Mouse (Mus musculus) layer of hippocampus, adult 11-12 months (tissue): ENCODE measurements around the gene Card19.

ENCODE experiments used
- DNase-seq: peaks from one replicate; pipeline ENCODE4 v3.0.0; 2022; ENCODE audit warnings: low spot score

Gene Card19

DNA sequence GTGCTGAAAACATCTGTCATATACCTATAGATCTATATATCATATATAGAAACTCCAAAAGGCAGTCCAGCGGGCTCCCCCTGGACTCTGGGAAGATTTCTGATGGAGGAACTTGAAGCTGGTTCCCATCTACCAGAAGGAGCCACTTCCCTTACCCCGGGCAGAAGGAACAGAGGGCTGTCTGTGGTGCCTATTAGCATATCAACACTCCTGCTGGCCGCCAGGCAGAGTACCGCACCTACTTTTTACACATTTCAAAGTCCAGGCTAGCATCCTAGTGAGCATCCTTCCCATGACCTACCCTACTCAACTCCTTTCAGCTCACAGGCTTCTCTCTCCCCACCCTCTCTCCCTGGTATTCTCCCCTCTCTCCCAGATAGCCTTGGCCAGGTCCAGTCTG lies 9.8 kb upstream of the Card19 start:
- no peak for DNase-seq

DNA sequence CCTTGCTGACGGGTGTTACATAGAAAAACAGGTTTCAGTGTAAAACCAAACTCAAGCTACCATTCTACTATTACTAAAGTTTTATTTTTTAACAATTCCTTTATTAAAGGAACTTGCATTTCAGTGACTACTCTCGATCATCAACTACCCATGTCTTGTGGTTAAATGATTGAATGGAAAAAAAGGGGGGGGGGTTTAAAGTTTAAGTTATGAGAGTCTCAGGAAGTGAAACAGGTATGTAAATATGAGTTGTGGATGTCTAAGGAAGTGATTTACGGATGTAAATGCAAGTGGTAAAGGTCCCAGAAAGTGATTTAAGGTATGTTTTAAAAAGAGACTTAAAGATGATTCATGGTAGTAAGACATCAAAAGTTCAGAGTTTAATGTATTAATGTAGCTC lies 9.3 kb upstream of the Card19 start:
- DNase-seq = no peak

DNA sequence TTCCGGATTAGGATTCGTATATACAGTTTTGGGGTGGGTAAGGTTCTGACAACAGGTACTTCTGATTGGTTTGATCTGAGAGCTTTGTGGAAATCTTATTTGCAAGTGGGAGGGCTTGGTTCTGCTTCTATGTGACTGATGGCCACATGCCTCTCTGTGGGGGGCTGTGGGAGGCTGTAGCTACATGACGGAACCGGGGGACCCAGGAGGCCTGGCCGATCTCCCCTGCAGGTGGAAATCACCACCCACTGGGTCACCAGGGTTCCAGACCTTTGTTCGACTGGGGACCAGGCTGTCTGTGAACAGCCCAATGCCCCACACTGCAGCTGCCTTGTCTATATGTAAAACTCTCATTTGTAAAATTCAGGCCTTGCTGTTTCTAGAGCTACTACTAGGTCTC lies 8.9 kb upstream of the Card19 start:
- DNase-seq = no peak

DNA sequence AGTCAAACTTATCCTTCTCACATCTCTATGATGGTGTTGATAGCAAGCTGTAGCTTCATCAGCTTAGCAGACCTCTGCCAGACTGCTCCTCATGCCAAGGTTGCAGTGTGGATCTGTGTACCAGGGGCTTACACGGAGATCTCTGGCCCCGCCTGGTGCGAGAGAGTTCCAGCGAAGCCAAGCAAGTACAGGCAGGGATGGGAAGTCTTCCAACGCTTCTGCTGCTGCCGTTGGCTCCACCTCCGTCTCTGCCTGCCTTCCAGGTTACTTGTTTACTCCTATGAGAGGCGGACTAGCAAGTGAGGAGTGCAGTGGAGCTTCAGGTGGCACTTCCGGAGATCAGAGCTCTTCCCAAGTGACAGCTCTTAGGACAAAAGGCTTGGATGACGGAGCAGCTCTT lies 8.5 kb upstream of the Card19 start:
- DNase-seq = no peak

DNA sequence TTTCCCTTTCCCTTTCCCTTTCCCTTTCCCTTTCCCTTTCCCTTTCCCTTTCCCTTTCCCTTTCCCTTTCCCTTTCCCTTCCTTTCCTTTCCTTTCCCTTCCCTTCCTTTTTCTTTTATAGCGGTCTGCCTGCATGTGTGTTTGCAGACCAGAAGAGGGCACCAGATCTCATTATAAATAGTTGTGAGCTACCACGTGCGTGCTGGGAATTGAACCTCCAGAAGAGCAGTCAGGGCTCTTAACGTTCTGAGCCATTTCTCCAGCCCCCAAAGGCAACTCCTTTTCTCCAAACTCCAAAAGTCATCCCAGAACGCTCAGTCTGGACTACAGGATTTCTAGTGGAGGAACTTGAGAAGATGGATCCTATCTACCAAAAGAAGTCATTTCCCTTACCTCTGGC lies 5.1 kb upstream of the Card19 start:
- no peak for DNase-seq

DNA sequence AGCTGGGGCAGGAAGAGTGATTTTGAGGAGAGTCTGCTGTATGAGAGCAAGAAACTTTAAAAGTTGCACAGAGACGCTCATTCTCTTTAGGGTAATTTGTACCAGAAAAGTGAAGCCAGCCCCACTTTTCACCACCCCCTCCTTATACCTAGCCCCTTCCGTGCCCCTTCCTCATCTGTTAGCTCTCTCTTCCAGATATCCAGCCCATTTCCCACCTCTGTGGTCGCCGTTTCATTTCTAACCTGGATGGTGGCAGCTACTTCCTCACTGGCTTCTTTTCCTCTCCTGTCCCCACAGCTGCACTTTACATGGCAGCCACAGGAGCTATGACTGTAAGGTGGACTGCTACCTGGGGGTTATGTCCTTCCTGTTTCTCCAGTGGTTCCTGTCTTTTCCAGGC lies 3.5 kb upstream of the Card19 start:
- DNase-seq = no peak

DNA sequence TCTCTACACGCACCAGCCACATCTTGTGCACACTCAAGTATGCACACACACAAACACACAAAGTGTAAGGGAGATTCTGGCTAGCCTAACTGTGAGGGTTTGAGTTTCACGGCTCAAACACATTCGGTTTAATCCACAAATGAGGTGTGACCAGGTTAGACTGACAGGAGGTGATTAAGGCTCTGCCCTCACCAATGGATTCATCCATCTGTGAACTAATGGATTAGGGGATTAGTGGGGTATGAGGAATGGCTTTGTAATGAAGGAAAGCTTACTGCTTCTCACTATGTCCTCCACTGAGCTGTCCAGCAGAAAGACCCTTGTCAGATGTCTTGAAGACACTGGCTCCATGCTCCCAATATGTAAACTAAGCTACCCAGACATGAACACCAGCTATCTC lies 2.8 kb upstream of the Card19 start:
- no peak for DNase-seq

DNA sequence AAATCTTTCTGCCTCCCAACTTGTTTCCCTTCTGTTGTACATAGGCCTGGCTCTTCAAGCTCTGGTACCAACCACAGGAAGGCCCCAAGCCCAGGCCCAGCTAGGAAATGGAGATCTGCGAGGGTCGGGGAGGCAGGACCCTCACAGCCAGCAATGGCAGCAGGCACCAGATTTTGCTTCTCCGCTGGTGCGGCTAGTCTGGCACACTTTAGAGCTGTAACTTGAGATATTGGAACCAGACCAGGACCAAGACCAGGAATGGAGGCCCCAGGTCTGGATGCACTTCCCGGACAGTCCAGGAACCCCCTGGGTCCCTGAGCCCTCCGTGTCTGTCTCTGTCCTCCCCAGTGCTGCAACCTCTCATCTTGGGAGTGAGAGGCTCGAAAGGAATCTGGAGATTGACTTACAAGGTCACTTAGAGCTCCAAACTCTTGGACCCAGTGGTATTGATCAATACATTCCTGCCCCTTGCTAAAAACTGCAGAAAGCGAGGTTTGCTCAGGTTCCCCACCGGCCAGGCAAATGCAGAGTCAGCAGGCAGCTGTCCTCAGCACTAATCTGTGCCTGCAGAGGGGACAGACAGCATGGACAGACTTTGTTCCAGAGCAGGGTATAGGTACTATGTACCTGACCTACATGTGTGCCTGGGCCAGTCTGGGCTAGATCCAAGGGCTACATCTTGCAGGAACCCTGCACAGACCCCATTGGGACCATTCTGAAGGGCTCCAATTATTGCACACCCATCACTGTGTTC lies 1.1 kb upstream of the Card19 start:
- no peak for DNase-seq

DNA sequence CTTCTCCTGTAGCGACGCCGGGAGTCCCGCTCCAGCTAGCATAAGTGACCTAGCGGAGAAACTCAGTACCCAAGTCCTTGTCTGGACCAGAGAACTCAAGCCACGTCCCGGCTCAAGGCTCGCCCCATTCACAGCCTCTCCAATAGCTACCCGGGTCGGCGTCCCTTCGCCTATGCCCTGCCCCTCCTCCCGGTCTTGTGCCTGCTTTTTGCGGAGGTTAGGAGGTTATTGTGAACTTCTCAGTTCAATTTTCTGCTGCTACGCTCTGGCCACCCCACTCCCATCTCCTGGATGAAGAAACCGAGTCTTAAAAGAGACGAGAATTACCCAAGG lies 349 bp upstream of the Card19 start:
- no peak for DNase-seq

DNA sequence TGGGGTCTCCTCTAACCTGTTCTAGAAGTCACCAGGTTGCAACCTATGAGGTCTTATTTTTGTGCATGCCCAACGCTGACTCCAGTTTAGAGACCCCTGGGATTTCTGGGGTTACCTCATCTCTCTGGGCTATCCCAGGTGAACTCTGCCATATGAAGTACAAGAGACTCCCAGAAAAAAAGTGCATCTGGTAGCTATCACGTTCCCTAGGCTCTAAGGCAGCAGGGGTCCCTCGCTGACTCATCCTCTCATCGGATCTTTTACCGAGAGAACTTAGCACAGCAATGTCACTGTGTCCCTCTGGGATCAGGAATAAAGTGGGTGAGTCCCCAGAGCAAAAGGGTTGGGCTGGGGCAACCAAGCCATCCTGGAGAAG lies 721 bp downstream of the Card19 start:
- DNase-seq = no peak

DNA sequence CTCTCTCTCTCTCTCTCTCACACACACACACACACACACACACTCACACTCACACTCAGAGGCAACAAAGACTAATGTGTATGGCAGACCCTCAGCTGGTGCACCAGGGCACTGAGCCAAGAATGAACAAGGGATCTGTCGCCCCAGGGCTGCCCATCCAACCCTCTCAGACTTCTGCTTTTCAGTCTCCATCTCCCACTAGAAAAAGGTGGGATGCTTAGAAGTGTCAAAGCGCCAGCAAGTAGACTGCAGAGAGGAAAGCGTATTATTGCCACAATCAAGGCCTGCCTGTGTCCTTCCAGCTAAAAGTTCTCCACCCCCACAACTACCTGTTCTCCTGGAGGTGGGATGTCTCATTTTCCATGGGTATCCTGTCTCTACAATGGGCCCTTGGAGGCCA lies 1.4 kb downstream of the Card19 start:
- no peak for DNase-seq

DNA sequence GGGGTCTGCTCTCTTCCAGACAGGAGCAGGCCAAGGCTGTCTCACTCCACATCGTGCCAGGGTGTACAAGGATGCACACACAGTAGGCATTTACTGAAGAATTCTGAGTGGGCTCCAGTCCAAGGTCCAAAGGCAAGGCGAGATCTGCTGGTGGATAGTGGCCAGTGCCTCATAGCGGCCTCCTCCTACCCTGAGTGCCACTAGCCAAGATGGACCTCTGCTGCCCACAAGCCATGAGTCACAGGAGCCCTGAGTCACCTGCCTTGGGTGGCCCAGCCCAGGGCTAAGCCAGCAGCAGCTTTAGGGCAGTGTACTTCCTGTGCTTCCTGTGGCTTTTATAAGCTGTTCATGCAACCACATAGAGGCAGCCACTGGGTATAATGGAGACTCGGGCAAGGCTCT lies 2.3 kb downstream of the Card19 start:
- DNase-seq = no peak

DNA sequence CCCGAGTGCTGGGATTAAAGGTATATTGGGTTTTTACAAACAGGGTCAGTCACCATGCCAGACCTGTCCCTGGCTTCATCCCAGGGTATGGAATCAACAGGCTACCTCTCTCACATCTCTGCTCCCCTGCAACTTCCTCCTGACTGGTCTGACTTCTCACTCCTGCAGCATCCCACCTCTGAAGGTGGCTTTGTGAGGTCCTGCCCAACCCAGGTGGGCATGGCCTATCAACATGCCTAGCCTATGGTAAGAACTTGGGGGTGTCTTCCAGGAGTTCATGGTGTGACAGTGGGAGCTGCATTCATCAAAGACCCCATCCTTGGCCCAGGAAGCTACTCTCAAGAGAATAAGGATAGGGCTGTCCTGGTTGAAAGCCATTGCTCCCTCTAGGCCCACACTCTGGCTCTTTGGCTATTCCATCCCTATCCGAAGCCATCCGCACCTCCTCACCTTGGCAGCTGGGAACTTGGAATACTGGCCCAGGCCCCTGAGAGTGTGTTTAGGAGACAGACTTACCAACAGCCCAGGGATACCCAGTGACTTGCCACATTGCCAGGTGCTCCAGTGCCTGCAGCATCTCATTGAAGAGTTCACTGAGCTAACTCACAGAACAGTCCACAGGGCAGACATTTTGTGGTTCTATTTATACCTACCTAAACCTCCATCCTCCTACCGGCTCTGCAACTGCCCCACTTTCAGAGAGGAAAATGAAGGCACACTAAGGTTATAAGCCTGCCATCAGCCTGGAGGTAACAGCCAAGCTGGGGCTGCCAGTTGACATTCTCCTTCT lies 2.9 kb downstream of the Card19 start:
- DNase-seq = no peak

DNA sequence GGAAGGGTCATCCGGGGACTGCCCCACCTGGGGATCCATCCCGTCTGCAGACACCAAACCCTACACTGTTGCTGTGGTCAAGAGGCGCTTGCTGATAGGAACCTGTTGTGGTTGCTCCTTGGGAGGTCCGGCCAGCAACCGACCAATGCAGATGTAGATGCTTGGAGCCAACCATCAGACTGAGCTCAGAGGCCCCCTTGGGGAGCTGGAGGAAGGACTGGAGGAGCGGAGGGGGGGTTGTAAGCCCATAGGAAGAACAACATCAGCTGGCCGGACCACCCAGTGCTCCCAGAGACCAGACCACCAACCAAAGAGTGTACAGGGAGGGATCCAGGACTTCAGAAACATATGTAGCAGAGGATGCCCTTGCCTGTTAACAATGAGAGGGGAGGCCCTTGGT lies 6.5 kb downstream of the Card19 start:
- DNase-seq = no peak

DNA sequence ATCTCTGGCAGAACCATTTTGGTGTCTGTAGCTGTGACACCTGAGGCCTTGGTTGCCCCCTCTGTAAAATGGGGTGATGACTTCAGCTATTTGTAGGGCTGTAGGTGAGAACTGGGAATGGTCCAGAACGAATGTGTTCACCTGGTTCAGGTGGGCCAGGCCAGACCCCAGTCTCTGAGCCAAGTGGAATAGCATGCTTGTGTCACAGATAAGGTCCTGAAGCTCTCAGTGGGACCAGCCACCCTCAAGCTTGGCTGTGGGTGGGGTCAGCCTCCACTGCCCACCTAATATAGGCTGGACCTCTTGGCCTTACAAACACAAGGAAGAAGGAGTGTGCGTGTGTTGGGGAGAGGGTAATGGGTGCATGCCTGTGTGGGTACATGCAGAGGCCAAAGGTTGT lies 9.5 kb downstream of the Card19 start:
- DNase-seq = no peak

DNA sequence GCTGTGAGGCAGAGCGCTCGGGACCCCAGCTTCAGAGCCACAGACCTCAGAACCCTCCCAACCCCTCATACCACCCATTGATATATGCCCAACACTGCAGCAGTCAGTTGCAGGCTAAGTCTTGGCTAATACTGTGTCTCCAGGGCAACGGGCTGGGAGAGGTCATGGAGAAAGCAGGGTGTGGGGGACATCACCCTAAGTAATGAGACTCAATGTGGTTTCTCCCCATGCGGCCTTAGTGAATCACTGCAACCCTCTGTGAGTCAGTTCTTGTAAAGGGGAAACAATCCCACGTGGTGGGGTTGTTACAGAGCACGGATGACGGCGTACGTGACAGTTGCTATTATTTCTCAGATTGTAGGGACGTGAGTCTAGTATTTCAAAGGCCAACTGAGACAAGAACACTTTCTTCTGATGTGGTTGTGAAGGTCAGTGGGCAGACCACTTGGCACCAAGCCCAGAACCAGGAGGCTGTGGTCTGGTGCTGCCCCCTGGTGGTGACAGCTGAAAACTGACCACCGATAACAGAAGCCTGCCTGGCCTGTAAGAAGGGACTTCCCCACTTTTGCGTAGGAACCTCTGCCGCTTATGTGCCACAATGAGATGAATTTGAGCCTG lies 10.3 kb downstream of the Card19 start:
- DNase-seq = peak; percentile 83

DNA sequence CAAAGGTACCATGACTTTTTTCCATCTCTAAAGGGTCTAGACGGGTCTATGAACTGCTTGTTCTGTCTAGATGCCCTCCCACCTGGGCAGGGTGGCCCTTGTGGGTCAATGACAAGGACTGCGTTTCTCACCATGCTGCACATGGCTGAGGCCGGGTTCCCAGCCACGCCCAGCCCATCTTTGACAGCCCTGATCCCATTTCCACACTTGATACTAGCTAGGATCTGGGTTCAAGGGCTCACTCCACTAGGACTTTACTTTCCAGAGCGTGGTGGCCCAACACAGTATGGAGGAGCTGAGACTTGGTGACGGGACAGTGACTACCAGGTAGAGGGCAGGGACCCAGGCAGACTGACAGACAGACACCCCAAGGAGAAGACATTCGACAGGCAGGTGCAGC lies 13.3 kb downstream of the Card19 start:
- no peak for DNase-seq

DNA sequence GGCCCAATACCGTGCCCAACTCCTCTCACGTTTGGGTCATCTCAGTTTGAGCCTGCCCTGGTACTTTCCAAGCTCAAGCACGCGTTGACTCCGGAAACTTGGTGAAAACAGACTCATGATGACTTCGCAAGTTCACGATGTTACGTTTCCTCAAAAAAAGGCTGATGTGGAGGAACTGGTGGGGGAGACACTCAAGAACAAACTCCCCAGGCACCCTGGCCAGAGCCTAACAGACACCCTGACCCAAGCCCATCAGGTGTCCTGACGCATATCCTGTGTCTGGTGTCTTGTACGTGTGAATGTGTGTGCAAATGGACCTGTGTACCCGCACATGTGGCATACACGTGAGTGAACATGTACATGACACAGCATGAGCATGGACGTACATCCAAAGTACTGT lies 15.1 kb downstream of the Card19 start:
- DNase-seq = no peak

DNA sequence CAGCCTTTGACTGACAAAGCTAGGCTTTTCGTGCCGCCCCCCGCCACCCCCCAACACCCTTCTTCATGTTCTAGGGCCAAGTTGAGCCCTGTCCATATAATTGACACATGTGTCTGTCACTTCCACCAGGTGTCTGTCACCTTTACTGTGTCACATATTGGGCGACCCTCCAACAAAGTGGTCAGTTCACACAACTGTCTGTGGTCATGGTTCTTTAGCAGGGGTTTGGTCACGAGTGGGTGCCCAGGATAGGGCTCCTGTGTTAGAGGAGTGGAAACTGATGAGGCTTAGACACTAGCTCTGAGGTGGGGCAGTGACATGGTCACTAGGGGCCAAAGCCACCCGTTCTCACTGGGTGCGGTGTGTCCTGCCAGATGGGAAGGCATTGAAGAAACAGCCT lies 15.9 kb downstream of the Card19 start:
- no peak for DNase-seq

DNA sequence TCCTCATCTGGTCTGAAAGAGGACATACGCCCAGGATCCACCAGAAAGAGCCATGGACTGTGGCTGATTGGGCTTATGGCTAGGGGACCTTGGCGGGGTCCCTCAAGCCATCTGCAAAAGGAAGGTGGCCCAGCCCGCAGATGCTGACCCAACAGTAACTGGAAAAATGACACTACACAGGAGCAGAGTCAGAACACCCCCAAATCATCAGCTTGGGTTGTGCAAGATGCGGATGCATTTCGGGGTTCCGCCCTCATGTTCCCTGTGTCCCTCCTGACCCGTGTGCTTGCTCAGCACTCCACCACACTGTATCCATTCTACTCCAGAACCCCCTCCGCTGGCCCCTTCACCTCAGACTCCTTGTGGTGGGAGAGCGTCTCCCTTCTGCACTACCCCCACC lies 17.1 kb downstream of the Card19 start:
- DNase-seq = no peak

DNA sequence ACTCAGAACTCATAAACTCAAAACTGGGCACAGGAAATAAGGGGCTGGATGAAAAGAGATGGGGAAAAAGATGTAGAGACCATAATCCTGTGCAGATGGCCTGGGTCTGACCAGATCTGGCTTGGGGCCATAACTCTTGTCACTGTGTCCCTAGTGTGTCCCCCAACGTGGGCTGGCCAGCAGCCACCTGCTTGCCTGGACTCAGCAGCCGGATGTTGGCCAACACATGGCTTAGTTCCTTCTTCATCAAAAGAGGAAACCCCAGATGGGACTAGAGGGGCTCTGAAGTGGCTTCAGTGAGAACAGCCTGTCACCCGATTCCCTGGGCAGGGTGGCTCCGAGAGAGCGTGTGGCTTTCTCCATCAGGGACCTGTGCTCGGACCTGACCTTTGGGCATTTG lies 19.1 kb downstream of the Card19 start:
- DNase-seq = peak; percentile 55

DNA sequence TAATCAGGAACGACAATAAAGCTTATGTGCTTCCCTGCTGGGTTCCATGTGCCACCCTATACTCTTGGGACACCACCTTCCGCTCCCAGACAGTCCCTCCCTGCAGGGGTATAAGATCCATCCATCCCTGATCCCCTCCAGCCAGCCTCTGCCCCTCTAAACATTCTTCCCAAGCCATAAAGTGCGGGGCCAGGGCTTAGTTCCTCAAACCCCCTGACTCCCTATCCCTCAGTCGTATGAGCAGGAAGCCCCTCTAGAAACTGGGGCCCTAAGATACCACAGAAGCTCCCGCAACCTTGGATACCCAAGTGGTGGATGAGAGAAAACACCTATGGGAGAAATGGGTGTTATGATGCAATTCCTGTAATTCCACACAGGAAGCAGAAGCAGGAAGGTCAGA lies 19.6 kb downstream of the Card19 start:
- DNase-seq = no peak

DNA sequence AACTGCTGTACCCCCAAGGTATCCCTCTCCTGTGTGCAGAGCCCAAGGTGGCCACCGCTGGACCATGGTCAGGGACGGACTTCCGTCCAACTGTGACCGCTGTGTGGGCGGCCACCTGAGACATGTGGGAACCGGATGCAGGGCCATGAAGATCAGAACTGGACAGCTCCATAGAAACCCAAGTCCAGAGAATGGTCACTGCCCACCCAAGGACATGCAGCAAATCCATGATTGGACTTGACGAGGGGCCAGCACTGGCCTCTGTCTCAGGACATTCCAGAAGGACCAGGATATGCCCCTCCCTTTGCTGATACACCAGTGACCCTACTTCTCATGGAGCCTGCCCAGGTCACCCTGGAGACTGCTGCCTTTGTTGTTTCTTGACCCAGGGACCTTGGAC lies 20.2 kb downstream of the Card19 start:
- no peak for DNase-seq

DNA sequence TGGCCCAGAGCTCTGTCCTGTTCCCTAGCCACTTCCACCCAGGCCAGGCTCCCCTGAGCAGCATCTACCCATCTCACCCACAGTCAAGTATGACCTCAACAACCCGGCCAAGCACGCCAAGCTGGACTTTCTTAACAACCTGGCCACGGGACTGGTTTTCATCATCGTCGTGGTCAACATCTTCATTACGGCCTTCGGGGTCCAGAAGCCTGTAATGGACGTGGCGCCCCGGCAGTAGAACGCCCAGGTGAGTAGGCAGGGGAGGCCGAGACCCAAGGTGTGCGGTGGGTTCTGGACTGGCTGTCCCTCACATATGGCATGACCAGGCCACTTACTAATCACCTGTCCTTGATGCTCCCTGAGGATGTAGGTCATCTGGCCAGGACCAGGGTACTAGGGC lies 21.0 kb downstream of the Card19 start:
- DNase-seq = no peak
